Mouse (Mus musculus): ENCODE data around the gene Gm27027. TPM values are rescaled to one million over a fixed set of nuclear protein-coding genes. Genes with fewer than 3 reads are reported as not detected.

The Gm27027 gene
- total RNA-seq, 1 experiment from 2014 or later, result not detected

- DNase-seq, result peak; percentile 75
Measured at GRCm38 (mm10) chr2:93976436-93977252, 19.5 kb downstream of the Gm27027 start.

- no peak for DNase-seq
Measured at GRCm38 (mm10) chr2:93975526-93976435, 20.4 kb downstream of the Gm27027 start.

- DNase-seq, result no peak
Measured at GRCm38 (mm10) chr2:93975041-93975440, 21.1 kb downstream of the Gm27027 start.

GRCm38 (mm10) chr2:93971647-93972046 is 24.5 kb downstream of the Gm27027 start:
- DNase-seq, result no peak

- DNase-seq, result no peak
Measured at GRCm38 (mm10) chr2:93964494-93965160, 31.5 kb downstream of the Gm27027 start.

- DNase-seq, result no peak
Measured at GRCm38 (mm10) chr2:93963802-93964201, 32.4 kb downstream of the Gm27027 start.

- DNase-seq, result peak; percentile 35
Measured at GRCm38 (mm10) chr2:93961716-93962115, 34.4 kb downstream of the Gm27027 start.

GRCm38 (mm10) chr2:93959346-93959745 is 36.8 kb downstream of the Gm27027 start:
- no peak for DNase-seq

GRCm38 (mm10) chr2:93958216-93958615 is 37.9 kb downstream of the Gm27027 start:
- no peak for DNase-seq

- no peak for DNase-seq
Measured at GRCm38 (mm10) chr2:93957785-93958175, 38.4 kb downstream of the Gm27027 start.

GRCm38 (mm10) chr2:93956908-93957784 is 39.0 kb downstream of the Gm27027 start, which contains the start of gene Gm13889:
Gene Gm13889 (minus strand): TSS chr2:93957201.
- DNase-seq, result peak; percentile 90

GRCm38 (mm10) chr2:93956331-93956801 is 39.8 kb downstream of the Gm27027 start:
- DNase-seq, result peak; percentile 72

- DNase-seq, result no peak
Measured at GRCm38 (mm10) chr2:93955886-93956285, 40.3 kb downstream of the Gm27027 start.

GRCm38 (mm10) chr2:93954781-93955578 is 41.2 kb downstream of the Gm27027 start:
- DNase-seq, result no peak

GRCm38 (mm10) chr2:93953726-93954125 is 42.4 kb downstream of the Gm27027 start:
- DNase-seq, result no peak

GRCm38 (mm10) chr2:93946976-93947375 is 49.2 kb downstream of the Gm27027 start:
- DNase-seq, result no peak

GRCm38 (mm10) chr2:93944855-93945254 is 51.3 kb downstream of the Gm27027 start:
- no peak for DNase-seq

GRCm38 (mm10) chr2:93944099-93944498 is 52.1 kb downstream of the Gm27027 start:
- no peak for DNase-seq

- DNase-seq, result no peak
Measured at GRCm38 (mm10) chr2:93941670-93942069, 54.5 kb downstream of the Gm27027 start.

GRCm38 (mm10) chr2:93938534-93938933 is 57.6 kb downstream of the Gm27027 start:
- no peak for DNase-seq
